Mouse (Mus musculus): ENCODE data around the gene Phldb2. TPM values are rescaled to one million over a fixed set of nuclear protein-coding genes. Genes with fewer than 3 reads are reported as not detected.

The Phldb2 gene
- total and polyA plus RNA-seq, 3 experiments: not detected

GRCm38 (mm10) chr16:45767853-45768640 is 185.4 kb downstream of the Phldb2 start:
- Histone ChIP-seq H3K4me3 (ENCODE audit: control insufficient read depth in 1 of 2, insufficient read depth in 1 of 2, low read depth in 2 of 2, low read length in 2 of 2) (no peak overlapping the region), H3K9ac (ENCODE audit: control insufficient read depth, low read depth, low read length, poor library complexity, severe bottlenecking) (no peak overlapping the region), H3K79me2 (ENCODE audit: control insufficient read depth, insufficient read depth, low read length, poor library complexity) (no peaks in the 10 kb centered on the region), H3K27me3 (ENCODE audit: control insufficient read depth in 1 of 2, insufficient read depth in 2 of 2, low read length in 2 of 2) (no peaks in the 10 kb centered on the region; a peak in 1 of 4 replicates), H3K4me1 (ENCODE audit: control insufficient read depth in 1 of 2, insufficient read depth in 2 of 2, low read length in 2 of 2) (no peaks in the 10 kb centered on the region), H3K9me3 (replicated peaks; ENCODE audit: insufficient read depth, low read length) (no peaks in the 10 kb centered on the region), H3K36me3 (ENCODE audit: control insufficient read depth in 1 of 2, insufficient read depth in 2 of 2, low read length in 2 of 2) (no peaks in the 10 kb centered on the region), H3K27ac (ENCODE audit: control insufficient read depth, low read depth, low read length) (no peak overlapping the region)
- TF ChIP-seq GABPA (IDR thresholded peaks at IDR 0.05; ENCODE audit: low read depth, low read length) (no peak), HCFC1 (IDR thresholded peaks at IDR 0.05; ENCODE audit: low read depth, low read length) (no peak), NELFE (IDR thresholded peaks at IDR 0.05; ENCODE audit: low read depth, low read length) (no peak), CHD2 (IDR thresholded peaks at IDR 0.05; ENCODE audit: low read length) (no peak), MYC (IDR thresholded peaks at IDR 0.05; ENCODE audit: low read depth, low read length) (no peak), USF1 (IDR thresholded peaks at IDR 0.05; ENCODE audit: low read depth, low read length) (no peak), CHD1 (IDR thresholded peaks at IDR 0.05; ENCODE audit: low read depth, low read length) (no peak), TAL1 (IDR thresholded peaks at IDR 0.05; ENCODE audit: low read length) (no peak), CTCF (IDR thresholded peaks at IDR 0.05 in 2 of 3, conservative IDR thresholded peaks at IDR 0.05 in 1 of 3; ENCODE audit: control insufficient read depth in 1 of 3, insufficient read depth in 1 of 3, low read depth in 2 of 3, low read length in 3 of 3, poor library complexity in 1 of 3, severe bottlenecking in 1 of 3) (no peak), ZMIZ1 (IDR thresholded peaks at IDR 0.05; ENCODE audit: low read depth, low read length) (no peak), NRF1 (IDR thresholded peaks at IDR 0.05; ENCODE audit: insufficient read depth, low read depth, low read length, poor library complexity, severe bottlenecking) (no peak), POLR2A (IDR thresholded peaks at IDR 0.05; ENCODE audit: control insufficient read depth in 1 of 2, insufficient read depth in 1 of 2, low read depth in 1 of 2, low read length in 2 of 2, poor library complexity in 1 of 2) (no peak), ETS1 (IDR thresholded peaks at IDR 0.05; ENCODE audit: low read depth, low read length) (no peak), EP300 (IDR thresholded peaks at IDR 0.05; ENCODE audit: low read depth in 1 of 2, low read length in 2 of 2) (no peak), USF2 (IDR thresholded peaks at IDR 0.05; ENCODE audit: borderline replicate concordance in 1 of 2, insufficient read depth in 1 of 2, low read depth in 1 of 2, low read length in 2 of 2) (no peak), TBP (IDR thresholded peaks at IDR 0.05; ENCODE audit: low read depth, low read length) (no peak), MAFK (IDR thresholded peaks at IDR 0.05; ENCODE audit: borderline replicate concordance, low read depth, low read length) (no peak), MXI1 (IDR thresholded peaks at IDR 0.05; ENCODE audit: low read depth, low read length) (no peak)
- no peak for DNase-seq (ENCODE audit: low read depth, low spot score)

- DNase-seq (ENCODE audit: low read depth, low spot score): no peak
- H3K9ac ChIP-seq (ENCODE audit: control insufficient read depth, low read depth, low read length, poor library complexity, severe bottlenecking): no peak overlapping the region
- H3K36me3 ChIP-seq (ENCODE audit: control insufficient read depth in 1 of 2, insufficient read depth in 2 of 2, low read length in 2 of 2): no peaks in the 10 kb centered on the region
- H3K9me3 ChIP-seq (replicated peaks; ENCODE audit: insufficient read depth, low read length): no peaks in the 10 kb centered on the region
- H3K27me3 ChIP-seq (ENCODE audit: control insufficient read depth in 1 of 2, insufficient read depth in 2 of 2, low read length in 2 of 2): no peaks in the 10 kb centered on the region; a peak in 1 of 4 replicates
- no peak overlapping the region for H3K27ac ChIP-seq (ENCODE audit: control insufficient read depth, low read depth, low read length)
- H3K79me2 ChIP-seq (ENCODE audit: control insufficient read depth, insufficient read depth, low read length, poor library complexity): no peaks in the 10 kb centered on the region
- no peak overlapping the region for H3K4me3 ChIP-seq (ENCODE audit: control insufficient read depth in 1 of 2, insufficient read depth in 1 of 2, low read depth in 2 of 2, low read length in 2 of 2)
- no peaks in the 10 kb centered on the region for H3K4me1 ChIP-seq (ENCODE audit: control insufficient read depth in 1 of 2, insufficient read depth in 2 of 2, low read length in 2 of 2)
- no peak for TF ChIP-seq EP300 (IDR thresholded peaks at IDR 0.05; ENCODE audit: low read depth in 1 of 2, low read length in 2 of 2)
- no peak for TF ChIP-seq ZC3H11A (IDR thresholded peaks at IDR 0.05; ENCODE audit: low read depth, low read length)
- TF ChIP-seq GATA1 (IDR thresholded peaks at IDR 0.05; ENCODE audit: low read depth, low read length): no peak
- TF ChIP-seq CTCF (IDR thresholded peaks at IDR 0.05 in 2 of 3, conservative IDR thresholded peaks at IDR 0.05 in 1 of 3; ENCODE audit: control insufficient read depth in 1 of 3, insufficient read depth in 1 of 3, low read depth in 2 of 3, low read length in 3 of 3, poor library complexity in 1 of 3, severe bottlenecking in 1 of 3): no peak
- TF ChIP-seq MAZ (IDR thresholded peaks at IDR 0.05; ENCODE audit: low read depth, low read length): no peak
- TF ChIP-seq NRF1 (IDR thresholded peaks at IDR 0.05; ENCODE audit: insufficient read depth, low read depth, low read length, poor library complexity, severe bottlenecking): no peak
- no peak for TF ChIP-seq E2F4 (IDR thresholded peaks at IDR 0.05; ENCODE audit: borderline replicate concordance, low read depth, low read length)
- no peak for TF ChIP-seq MEF2A (IDR thresholded peaks at IDR 0.05; ENCODE audit: extremely low read depth, insufficient replicate concordance, low read depth, low read length, poor library complexity, severe bottlenecking)
- TF ChIP-seq MAFK (IDR thresholded peaks at IDR 0.05; ENCODE audit: borderline replicate concordance, low read depth, low read length): no peak
- TF ChIP-seq MYB (IDR thresholded peaks at IDR 0.05; ENCODE audit: low read depth, low read length): no peak
- no peak for TF ChIP-seq MXI1 (IDR thresholded peaks at IDR 0.05; ENCODE audit: low read depth, low read length)
- no peak for TF ChIP-seq ELF1 (IDR thresholded peaks at IDR 0.05; ENCODE audit: low read depth, low read length)
- TF ChIP-seq CHD2 (IDR thresholded peaks at IDR 0.05; ENCODE audit: low read length): no peak
- TF ChIP-seq SIN3A (IDR thresholded peaks at IDR 0.05; ENCODE audit: low read length): no peak
- TF ChIP-seq USF2 (IDR thresholded peaks at IDR 0.05; ENCODE audit: borderline replicate concordance in 1 of 2, insufficient read depth in 1 of 2, low read depth in 1 of 2, low read length in 2 of 2): no peak
- TF ChIP-seq RAD21 (IDR thresholded peaks at IDR 0.05; ENCODE audit: low read depth, low read length): no peak
- TF ChIP-seq TCF12 (IDR thresholded peaks at IDR 0.05; ENCODE audit: low read depth, low read length): no peak
These were observed 186.0 kb downstream of the Phldb2 start for GRCm38 (mm10) chr16:45767434-45767833.
